In genomic region chr1:110790586-110790985, GRCm38 (mm10) we compare ENCODE assay signal across 17 mouse cellular contexts.
"Had no signal": no experiment of that assay in that cellular context is flagged by ENCODE, and none has a peak within 500 bp of the region (broad histone marks: within the 10 kb centered on the region; RNA-seq: fewer than 3 reads in every experiment).

No protein-coding gene starts in this region.

- ATAC-seq: hindbrain, embryonic 16.5 days; inflammation-experienced regulatory T-cells, adult 6 months; intestine, embryonic 15.5 days; intestine, postnatal 0 days had no signal

- DNase-seq: gastrocnemius, postnatal 14 days; gastrocnemius, postnatal 36 days; heart, adult 11 months; heart, adult 2 months; heart, postnatal 10 days; heart, postnatal 4 days; kidney, adult 18-20 months; kidney, adult 8-10 months; kidney, postnatal 10 days; kidney, postnatal 25 days; kidney, postnatal 4 days; liver; liver, embryonic 13.5 days had no signal
